Mouse (Mus musculus): ENCODE measurements around the gene Sgpp2. TPM values are rescaled to one million over a fixed set of nuclear protein-coding genes. Genes with fewer than 3 reads are reported as not detected.

Sgpp2 gene
- polyA plus RNA-seq, 1 experiment from 2014 or later: 6.2 TPM

- Histone ChIP-seq H3K36me3 (replicated peaks; ENCODE audit: control insufficient read depth, insufficient read depth, low read depth, low read length) (no peaks in the 10 kb centered on the region), H3K4me1 (ENCODE audit: control insufficient read depth, insufficient read depth, low read length) (no peaks in the 10 kb centered on the region), H3K9me3 (replicated peaks; ENCODE audit: control insufficient read depth, low read length) (no peaks in the 10 kb centered on the region), H3K9ac (replicated peaks; ENCODE audit: low read length) (no peak overlapping the region), H3K4me3 (ENCODE audit: low read depth, low read length) (no peak overlapping the region), H3K27ac (replicated peaks; ENCODE audit: low read depth, low read length) (no peak overlapping the region), H3K4me2 (ENCODE audit: low read depth, low read length) (no peak overlapping the region), H3K27me3 (ENCODE audit: control insufficient read depth, insufficient read depth, low read length) (no peaks in the 10 kb centered on the region)
- WGBS: 87% methylated on average over 6 of the region's 6 CpGs
- DNase-seq (ENCODE audit: low spot score) (no peak), ATAC-seq (replicated peaks; ENCODE audit: insufficient number of reproducible peaks, low FRiP score, low TSS enrichment, low read depth) (no peak)
Observed at GRCm38 (mm10) chr1:78324044-78324443, 13.9 kb downstream of the Sgpp2 start.

- no peaks in the 10 kb centered on the region for H3K36me3 ChIP-seq (replicated peaks; ENCODE audit: control insufficient read depth, insufficient read depth, low read depth, low read length)
- no peak overlapping the region for H3K4me3 ChIP-seq (ENCODE audit: low read depth, low read length)
- no peaks in the 10 kb centered on the region for H3K27me3 ChIP-seq (ENCODE audit: control insufficient read depth, insufficient read depth, low read length)
- H3K4me2 ChIP-seq (ENCODE audit: low read depth, low read length): no peak overlapping the region
- H3K9me3 ChIP-seq (replicated peaks; ENCODE audit: control insufficient read depth, low read length): no peaks in the 10 kb centered on the region
- no peaks in the 10 kb centered on the region for H3K4me1 ChIP-seq (ENCODE audit: control insufficient read depth, insufficient read depth, low read length)
- ATAC-seq (replicated peaks; ENCODE audit: insufficient number of reproducible peaks, low FRiP score, low TSS enrichment, low read depth) (no peak), DNase-seq (ENCODE audit: low spot score) (no peak)
- H3K9ac ChIP-seq (replicated peaks; ENCODE audit: low read length): no peak overlapping the region
- no peak overlapping the region for H3K27ac ChIP-seq (replicated peaks; ENCODE audit: low read depth, low read length)
- WGBS: 80% methylated on average over 6 of the region's 6 CpGs
Observed at GRCm38 (mm10) chr1:78325851-78326250, 15.7 kb downstream of the Sgpp2 start.

- 87% methylated on average over 4 of the region's 4 CpGs for WGBS
- ATAC-seq (replicated peaks; ENCODE audit: insufficient number of reproducible peaks, low FRiP score, low TSS enrichment, low read depth) (no peak), DNase-seq (ENCODE audit: low spot score) (no peak)
- Histone ChIP-seq H3K36me3 (replicated peaks; ENCODE audit: control insufficient read depth, insufficient read depth, low read depth, low read length) (no peaks in the 10 kb centered on the region), H3K9me3 (replicated peaks; ENCODE audit: control insufficient read depth, low read length) (no peaks in the 10 kb centered on the region), H3K4me1 (ENCODE audit: control insufficient read depth, insufficient read depth, low read length) (no peaks in the 10 kb centered on the region), H3K27me3 (ENCODE audit: control insufficient read depth, insufficient read depth, low read length) (no peaks in the 10 kb centered on the region), H3K9ac (replicated peaks; ENCODE audit: low read length) (no peak overlapping the region), H3K4me2 (ENCODE audit: low read depth, low read length) (no peak overlapping the region), H3K4me3 (ENCODE audit: low read depth, low read length) (no peak overlapping the region), H3K27ac (replicated peaks; ENCODE audit: low read depth, low read length) (no peak overlapping the region)
Observed at GRCm38 (mm10) chr1:78328646-78329045, 18.5 kb downstream of the Sgpp2 start.

- no peak overlapping the region for H3K9ac ChIP-seq (replicated peaks; ENCODE audit: low read length)
- 92% methylated on average over 1 of the region's 1 CpGs for WGBS
- H3K4me1 ChIP-seq (ENCODE audit: control insufficient read depth, insufficient read depth, low read length): no peaks in the 10 kb centered on the region
- H3K27me3 ChIP-seq (ENCODE audit: control insufficient read depth, insufficient read depth, low read length): no peaks in the 10 kb centered on the region
- H3K4me3 ChIP-seq (ENCODE audit: low read depth, low read length): no peak overlapping the region
- no peak overlapping the region for H3K4me2 ChIP-seq (ENCODE audit: low read depth, low read length)
- H3K9me3 ChIP-seq (replicated peaks; ENCODE audit: control insufficient read depth, low read length): no peaks in the 10 kb centered on the region
- ATAC-seq (replicated peaks; ENCODE audit: insufficient number of reproducible peaks, low FRiP score, low TSS enrichment, low read depth): no peak
- H3K27ac ChIP-seq (replicated peaks; ENCODE audit: low read depth, low read length): no peak overlapping the region
- no peaks in the 10 kb centered on the region for H3K36me3 ChIP-seq (replicated peaks; ENCODE audit: control insufficient read depth, insufficient read depth, low read depth, low read length)
- no peak for DNase-seq (ENCODE audit: low spot score)
Observed at GRCm38 (mm10) chr1:78329861-78330260, 19.7 kb downstream of the Sgpp2 start.

- H3K9ac ChIP-seq (replicated peaks; ENCODE audit: low read length): no peak overlapping the region
- 80% methylated on average over 5 of the region's 5 CpGs for WGBS
- H3K27me3 ChIP-seq (ENCODE audit: control insufficient read depth, insufficient read depth, low read length): no peaks in the 10 kb centered on the region
- no peaks in the 10 kb centered on the region for H3K36me3 ChIP-seq (replicated peaks; ENCODE audit: control insufficient read depth, insufficient read depth, low read depth, low read length)
- no peaks in the 10 kb centered on the region for H3K4me1 ChIP-seq (ENCODE audit: control insufficient read depth, insufficient read depth, low read length)
- ATAC-seq (replicated peaks; ENCODE audit: insufficient number of reproducible peaks, low FRiP score, low TSS enrichment, low read depth): no peak
- H3K27ac ChIP-seq (replicated peaks; ENCODE audit: low read depth, low read length): no peak overlapping the region
- H3K4me2 ChIP-seq (ENCODE audit: low read depth, low read length): no peak overlapping the region
- no peaks in the 10 kb centered on the region for H3K9me3 ChIP-seq (replicated peaks; ENCODE audit: control insufficient read depth, low read length)
- no peak overlapping the region for H3K4me3 ChIP-seq (ENCODE audit: low read depth, low read length)
- no peak for DNase-seq (ENCODE audit: low spot score)
Observed at GRCm38 (mm10) chr1:78330620-78331158, 20.5 kb downstream of the Sgpp2 start.

GRCm38 (mm10) chr1:78337726-78338125 is 27.6 kb downstream of the Sgpp2 start:
- Histone ChIP-seq H3K27ac (replicated peaks; ENCODE audit: low read depth, low read length) (no peak overlapping the region), H3K4me1 (ENCODE audit: control insufficient read depth, insufficient read depth, low read length) (no peaks in the 10 kb centered on the region), H3K9me3 (replicated peaks; ENCODE audit: control insufficient read depth, low read length) (no peaks in the 10 kb centered on the region), H3K9ac (replicated peaks; ENCODE audit: low read length) (no peak overlapping the region), H3K27me3 (ENCODE audit: control insufficient read depth, insufficient read depth, low read length) (no peaks in the 10 kb centered on the region), H3K4me2 (ENCODE audit: low read depth, low read length) (no peak overlapping the region), H3K4me3 (ENCODE audit: low read depth, low read length) (no peak overlapping the region), H3K36me3 (replicated peaks; ENCODE audit: control insufficient read depth, insufficient read depth, low read depth, low read length) (no peaks in the 10 kb centered on the region)
- 87% methylated on average over 7 of the region's 7 CpGs for WGBS
- DNase-seq (ENCODE audit: low spot score) (no peak), ATAC-seq (replicated peaks; ENCODE audit: insufficient number of reproducible peaks, low FRiP score, low TSS enrichment, low read depth) (no peak)

- no peak overlapping the region for H3K27ac ChIP-seq (replicated peaks; ENCODE audit: low read depth, low read length)
- H3K36me3 ChIP-seq (replicated peaks; ENCODE audit: control insufficient read depth, insufficient read depth, low read depth, low read length): no peaks in the 10 kb centered on the region
- no peaks in the 10 kb centered on the region for H3K9me3 ChIP-seq (replicated peaks; ENCODE audit: control insufficient read depth, low read length)
- no peak overlapping the region for H3K9ac ChIP-seq (replicated peaks; ENCODE audit: low read length)
- H3K4me1 ChIP-seq (ENCODE audit: control insufficient read depth, insufficient read depth, low read length): no peaks in the 10 kb centered on the region
- H3K4me2 ChIP-seq (ENCODE audit: low read depth, low read length): no peak overlapping the region
- no peaks in the 10 kb centered on the region for H3K27me3 ChIP-seq (ENCODE audit: control insufficient read depth, insufficient read depth, low read length)
- no peak overlapping the region for H3K4me3 ChIP-seq (ENCODE audit: low read depth, low read length)
- peak; percentile 61 for DNase-seq (ENCODE audit: low spot score)
- WGBS: 62% methylated on average over 9 of the region's 9 CpGs
- no peak; the same call in 1 of the 2 replicates for ATAC-seq (replicated peaks; ENCODE audit: insufficient number of reproducible peaks, low FRiP score, low TSS enrichment, low read depth)
Observed at GRCm38 (mm10) chr1:78338212-78338611, 28.1 kb downstream of the Sgpp2 start.

- WGBS: 78% methylated on average over 5 of the region's 5 CpGs
- Histone ChIP-seq H3K4me1 (ENCODE audit: control insufficient read depth, insufficient read depth, low read length) (no peaks in the 10 kb centered on the region; the same call in 1 of the 2 replicates), H3K4me2 (ENCODE audit: low read depth, low read length) (no peak overlapping the region), H3K27ac (replicated peaks; ENCODE audit: low read depth, low read length) (no peak overlapping the region), H3K4me3 (ENCODE audit: low read depth, low read length) (no peak overlapping the region), H3K36me3 (replicated peaks; ENCODE audit: control insufficient read depth, insufficient read depth, low read depth, low read length) (no peaks in the 10 kb centered on the region), H3K27me3 (ENCODE audit: control insufficient read depth, insufficient read depth, low read length) (no peaks in the 10 kb centered on the region), H3K9me3 (replicated peaks; ENCODE audit: control insufficient read depth, low read length) (no peaks in the 10 kb centered on the region), H3K9ac (replicated peaks; ENCODE audit: low read length) (no peak overlapping the region)
- ATAC-seq (replicated peaks; ENCODE audit: insufficient number of reproducible peaks, low FRiP score, low TSS enrichment, low read depth): no peak
- DNase-seq (ENCODE audit: low spot score): no peak
Observed at GRCm38 (mm10) chr1:78339941-78340340, 29.8 kb downstream of the Sgpp2 start.
